In genomic region chr14:28837117-28837516, GRCm38 (mm10) we compare ENCODE assay signal across 14 mouse cellular contexts.
"Had no signal": no experiment of that assay in that cellular context is flagged by ENCODE, and none has a peak within 500 bp of the region (broad histone marks: within the 10 kb centered on the region; RNA-seq: fewer than 3 reads in every experiment).

No protein-coding gene starts in this region.

- DNase-seq: kidney, adult 18-20 months; kidney, adult 9 months; kidney, postnatal 25 days; left cerebral cortex, postnatal 4 days; liver; lung, adult 18-20 months; lung, postnatal 10 days; lung, postnatal 36 days; right cerebral cortex, adult 18-20 months; right cerebral cortex, postnatal 14 days; right cerebral cortex, postnatal 4 days; thymus, postnatal 4 days had no signal

- ATAC-seq: liver, embryonic 12.5 days; midbrain, embryonic 15.5 days had no signal
